Mouse (Mus musculus) gastrocnemius, adult 18-20 months (tissue): Measurements from ENCODE around the gene Plac9b. TPM values are rescaled to one million over a fixed set of nuclear protein-coding genes. Genes with fewer than 3 reads are reported as not detected.

ENCODE experiments used
- total RNA-seq, 2 experiments: library from RNA; stranded (reverse); gene quantifications; 2 replicates each; pipeline ENCODE4 v1.2.3; 2021

The Plac9b gene
- total RNA-seq, 2 experiments from 2014 or later, result 29.3 to 34.0 TPM

Other genes starting within 250 kb of the Plac9b start
- gene Cphx1, start 244.2 kb downstream of the Plac9b start, total RNA-seq, result not detected
- not detected for gene Duxbl1, start 203.9 kb downstream of the Plac9b start, total RNA-seq
- 10 to 100 TPM in 1 of 2 experiments, 1 to 10 TPM in 1; 8.2 to 16.4 TPM for gene Gm9780, start 139.8 kb downstream of the Plac9b start, total RNA-seq
- 1 to 10 TPM in 1 of 2 experiments, under 1 TPM in 1; 0.76 to 1.3 TPM for gene Tmem254c, start 115.1 kb downstream of the Plac9b start, total RNA-seq
- gene Cphx2, start 101.0 kb downstream of the Plac9b start, total RNA-seq, result not detected
- gene Cphx3, start 100.2 kb downstream of the Plac9b start, total RNA-seq, result not detected
- gene Duxbl2, start 64.1 kb downstream of the Plac9b start, total RNA-seq, result not detected
- 1 to 10 TPM in 1 of 2 experiments, under 1 TPM in 1; 0.48 to 2.4 TPM for gene Tmem254b, start 24.6 kb upstream of the Plac9b start, total RNA-seq
- gene Duxbl3, start 75.5 kb upstream of the Plac9b start, total RNA-seq, result not detected